Mouse (Mus musculus) embryonic facial prominence, embryonic 12.5 days (tissue): Measurements from ENCODE around the gene Slc16a1. TPM values are rescaled to one million over a fixed set of nuclear protein-coding genes. Genes with fewer than 3 reads are reported as not detected.

Experiments used
- ATAC-seq: fragments of 200-750 bp; cut with Nextera tagmentation; 2 replicates; pipeline ENCODE4 v1.8.0; 2017; ENCODE audit not compliant: insufficient number of reproducible peaks, insufficient read depth, low FRiP score, low TSS enrichment
- H3K27ac ChIP-seq: fragments of 300-500 bp; sonication (generic); 2 replicates; pipeline ENCODE4 v1.5.1; 2016; ENCODE audit warnings: mild to moderate bottlenecking
- H3K27me3 ChIP-seq: fragments of 300-500 bp; sonication (generic); 2 replicates; pipeline ENCODE4 v1.6.1; 2016; ENCODE audit warnings: mild to moderate bottlenecking, moderate library complexity
- H3K36me3 ChIP-seq: fragments of 300-500 bp; sonication (generic); 2 replicates; pipeline ENCODE4 v1.6.1; 2016; ENCODE audit warnings: mild to moderate bottlenecking
- H3K4me1 ChIP-seq: fragments of 300-500 bp; sonication (generic); 2 replicates; pipeline ENCODE4 v1.6.1; 2016
- H3K4me2 ChIP-seq: fragments of 300-500 bp; sonication (generic); replicated peaks from 2 replicates; pipeline ENCODE4 v1.6.1; 2016; ENCODE audit warnings: mild to moderate bottlenecking, moderate library complexity
- H3K4me3 ChIP-seq: fragments of 300-500 bp; sonication (generic); 2 replicates; pipeline ENCODE4 v1.5.1; 2016; ENCODE audit warnings: mild to moderate bottlenecking
- H3K9ac ChIP-seq: fragments of 300-500 bp; sonication (generic); 2 replicates; pipeline ENCODE4 v1.6.1; 2016; ENCODE audit warnings: mild to moderate bottlenecking, moderate library complexity
- H3K9me3 ChIP-seq: fragments of 300-500 bp; sonication (generic); 2 replicates; pipeline ENCODE4 v1.6.1; 2016; ENCODE audit warnings: mild to moderate bottlenecking, moderate library complexity
- WGBS: fragments of 180-500 bp; shearing (Covaris S2); methylation state at CpG from one replicate; pipeline ENCODE4 v1.1.7; 2016; 5-methylcytosine and 5-hydroxymethylcytosine counted together
- polyA plus RNA-seq: library from polyadenylated mRNA; unstranded; fragments of >200 nt; fragmentation: Nextera tagmentation; extraction: Ambion mirVana; gene quantifications from 2 replicates; pipeline ENCODE4 v1.2.1, GENCODE M21; 2016

Slc16a1 gene
- polyA plus RNA-seq, 1 experiment from 2014 or later: 35.7 TPM

DNA sequence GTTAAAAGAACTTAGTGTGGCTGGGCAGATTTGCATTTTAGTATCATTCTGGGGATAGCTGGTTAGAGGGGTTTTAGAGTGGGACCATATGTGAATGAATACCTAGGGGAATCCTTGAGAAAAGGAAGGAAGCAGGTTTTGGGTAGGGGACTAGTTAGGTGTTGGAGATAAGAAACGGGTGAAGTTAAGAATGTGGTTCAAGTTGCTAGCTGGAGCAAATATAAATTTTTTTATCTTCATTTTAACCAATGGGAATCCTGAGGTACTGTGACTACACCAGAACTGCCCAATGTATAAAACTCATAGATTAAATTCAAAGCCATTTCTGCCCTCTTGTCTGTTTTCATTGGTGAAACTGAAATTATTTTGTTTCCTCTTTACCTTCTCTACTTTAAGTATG lies 2.8 kb downstream of the Slc16a1 start:
- 73% methylated on average over 1 of the region's 1 CpGs for WGBS
- H3K4me1 ChIP-seq: no peaks in the 10 kb centered on the region
- H3K27me3 ChIP-seq: no peaks in the 10 kb centered on the region
- H3K36me3 ChIP-seq: no peaks in the 10 kb centered on the region
- H3K9me3 ChIP-seq: no peaks in the 10 kb centered on the region
- no peak for ATAC-seq
- no peak overlapping the region for H3K27ac ChIP-seq
- H3K4me3 ChIP-seq: no peak overlapping the region
- H3K9ac ChIP-seq: no peak overlapping the region
- H3K4me2 ChIP-seq: no peak overlapping the region

DNA sequence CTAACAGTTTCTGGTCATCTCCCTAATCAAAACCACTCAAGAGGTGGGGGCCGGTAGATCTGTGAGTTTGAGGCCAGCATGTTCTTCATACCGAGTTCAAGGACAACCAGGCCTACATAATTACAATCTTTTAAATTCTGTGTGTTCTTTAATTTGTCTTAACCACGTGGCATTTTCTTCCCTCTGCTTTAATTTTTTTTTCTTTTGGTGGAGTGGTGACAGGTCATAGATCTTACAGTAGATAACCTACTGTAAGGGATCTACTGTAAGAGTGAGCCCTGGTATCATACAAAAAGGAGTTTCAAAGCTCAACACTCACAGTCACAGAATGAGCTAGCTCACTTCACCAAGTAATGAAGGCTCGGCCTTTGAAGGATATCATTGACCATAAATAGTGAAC lies 4.6 kb downstream of the Slc16a1 start:
- WGBS: 71% methylated on average over 4 of the region's 4 CpGs
- Histone ChIP-seq H3K36me3 (no peaks in the 10 kb centered on the region), H3K9ac (no peak overlapping the region), H3K4me3 (no peak overlapping the region), H3K27ac (no peak overlapping the region), H3K4me1 (no peaks in the 10 kb centered on the region), H3K4me2 (no peak overlapping the region), H3K27me3 (no peaks in the 10 kb centered on the region), H3K9me3 (no peaks in the 10 kb centered on the region)
- ATAC-seq: no peak

DNA sequence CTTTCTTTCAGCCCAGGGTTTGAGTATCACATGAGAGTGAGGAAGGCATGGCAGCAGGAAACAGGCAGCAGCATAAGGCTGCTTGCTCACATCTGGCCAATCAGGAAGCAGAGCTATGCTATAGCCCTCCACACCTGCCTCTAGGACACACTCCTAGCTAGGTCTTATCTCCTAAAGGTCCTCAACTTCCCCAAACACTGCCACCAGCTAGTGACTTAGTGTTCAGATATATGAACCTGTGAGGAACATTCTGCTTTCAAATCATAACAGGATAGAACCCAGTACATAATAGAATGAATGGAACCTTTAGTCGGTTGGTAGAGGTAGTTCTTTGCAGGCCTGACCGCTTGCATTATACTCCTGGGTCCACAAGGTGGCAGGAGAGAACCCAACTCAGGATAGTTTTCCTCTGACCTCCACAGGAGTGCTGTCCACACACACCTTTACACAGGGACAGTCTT lies 5.4 kb downstream of the Slc16a1 start:
- Histone ChIP-seq H3K4me3 (no peak overlapping the region), H3K4me1 (no peaks in the 10 kb centered on the region), H3K27me3 (no peaks in the 10 kb centered on the region), H3K36me3 (no peaks in the 10 kb centered on the region), H3K27ac (no peak overlapping the region), H3K9ac (no peak overlapping the region), H3K9me3 (no peaks in the 10 kb centered on the region), H3K4me2 (no peak overlapping the region)
- WGBS: 12% methylated on average over 2 of the region's 2 CpGs
- ATAC-seq: no peak

- no peak overlapping the region for H3K4me2 ChIP-seq
- H3K9ac ChIP-seq: no peak overlapping the region
- no peak for ATAC-seq
- H3K27me3 ChIP-seq: no peaks in the 10 kb centered on the region
- H3K9me3 ChIP-seq: no peaks in the 10 kb centered on the region
- WGBS: 89% methylated on average over 1 of the region's 1 CpGs
- H3K27ac ChIP-seq: no peak overlapping the region
- H3K4me3 ChIP-seq: no peak overlapping the region
- no peaks in the 10 kb centered on the region for H3K4me1 ChIP-seq
- no peaks in the 10 kb centered on the region for H3K36me3 ChIP-seq
These were observed 5.9 kb downstream of the Slc16a1 start for GRCm38 (mm10) chr3:104644371-104644770.

- no peak for ATAC-seq
- Histone ChIP-seq H3K9ac (no peak overlapping the region), H3K36me3 (peaks cover 24% of the 10 kb centered on the region), H3K9me3 (no peaks in the 10 kb centered on the region), H3K27me3 (no peaks in the 10 kb centered on the region), H3K4me2 (no peak overlapping the region), H3K27ac (no peak overlapping the region), H3K4me3 (no peak overlapping the region), H3K4me1 (no peaks in the 10 kb centered on the region)
- WGBS: 98% methylated on average over 4 of the region's 4 CpGs
These were observed 15.8 kb downstream of the Slc16a1 start for GRCm38 (mm10) chr3:104654219-104654618.

DNA sequence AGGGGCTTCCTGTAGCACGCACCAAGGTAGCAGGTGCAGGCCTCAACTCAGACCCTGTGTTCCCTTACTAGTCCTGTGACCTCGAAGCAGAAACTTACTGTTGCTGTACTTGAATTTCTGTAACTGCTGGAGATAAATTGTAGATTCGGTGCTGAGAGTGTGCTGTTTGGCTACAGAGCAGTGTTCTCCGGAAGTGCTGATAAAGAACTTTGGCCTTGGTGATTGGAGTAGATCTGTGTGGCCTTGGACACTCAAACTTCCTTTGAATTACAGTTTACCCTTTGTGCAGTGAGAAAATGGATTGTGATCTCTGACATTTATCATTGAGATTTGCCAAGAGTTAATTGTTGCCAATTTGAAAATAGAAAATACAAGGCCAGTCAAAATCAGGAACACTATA lies 16.5 kb downstream of the Slc16a1 start:
- no peak overlapping the region for H3K27ac ChIP-seq
- H3K4me3 ChIP-seq: no peak overlapping the region
- H3K4me1 ChIP-seq: no peaks in the 10 kb centered on the region
- H3K9me3 ChIP-seq: no peaks in the 10 kb centered on the region
- H3K9ac ChIP-seq: no peak overlapping the region
- no peak for ATAC-seq
- peaks cover 24% of the 10 kb centered on the region for H3K36me3 ChIP-seq
- WGBS: 92% methylated on average over 4 of the region's 4 CpGs
- no peaks in the 10 kb centered on the region for H3K27me3 ChIP-seq
- no peak overlapping the region for H3K4me2 ChIP-seq

- Histone ChIP-seq H3K9ac (no peak overlapping the region), H3K4me3 (no peak overlapping the region), H3K27ac (no peak overlapping the region), H3K9me3 (no peaks in the 10 kb centered on the region), H3K27me3 (no peaks in the 10 kb centered on the region), H3K4me1 (peaks cover 6% of the 10 kb centered on the region; the same call in 1 of the 2 replicates), H3K4me2 (no peak overlapping the region), H3K36me3 (peaks cover 8% of the 10 kb centered on the region; the same call in 1 of the 2 replicates)
- no peak for ATAC-seq
- WGBS: 89% methylated on average over 2 of the region's 2 CpGs
These were observed 20.2 kb downstream of the Slc16a1 start for GRCm38 (mm10) chr3:104658706-104659105.

GRCm38 (mm10) chr3:104659758-104660157 lies 21.3 kb downstream of the Slc16a1 start:
- ATAC-seq: no peak
- Histone ChIP-seq H3K27ac (no peak overlapping the region), H3K4me2 (no peak overlapping the region), H3K27me3 (no peaks in the 10 kb centered on the region), H3K4me1 (peaks cover 6% of the 10 kb centered on the region; the same call in 1 of the 2 replicates), H3K36me3 (peaks cover 6% of the 10 kb centered on the region; the same call in 1 of the 2 replicates), H3K9me3 (no peaks in the 10 kb centered on the region), H3K4me3 (no peak overlapping the region), H3K9ac (no peak overlapping the region)
- WGBS: 91% methylated on average over 4 of the region's 4 CpGs

DNA sequence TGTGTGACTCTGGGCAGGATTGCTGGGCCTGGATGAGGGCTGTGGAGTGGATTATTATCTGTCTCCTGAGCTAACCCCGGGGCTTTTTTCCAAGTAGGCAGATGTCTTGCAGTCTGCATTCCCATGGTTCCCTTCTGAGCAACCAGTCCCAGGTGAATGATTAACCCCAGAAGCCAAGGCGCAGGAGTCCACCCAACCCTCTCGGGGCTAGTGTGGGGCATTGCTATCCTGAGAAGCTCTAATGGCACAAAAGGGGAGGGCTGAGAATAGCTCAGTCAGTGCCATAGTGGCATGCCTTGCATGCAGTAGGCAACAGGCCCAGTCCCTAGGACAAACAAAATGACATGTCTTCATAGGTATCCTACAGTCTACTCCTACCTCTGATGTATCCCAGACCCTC lies 22.1 kb downstream of the Slc16a1 start:
- peaks cover 6% of the 10 kb centered on the region; the same call in 1 of the 2 replicates for H3K4me1 ChIP-seq
- H3K27ac ChIP-seq: no peak overlapping the region
- no peak overlapping the region for H3K4me2 ChIP-seq
- 79% methylated on average over 3 of the region's 3 CpGs for WGBS
- peaks cover 2% of the 10 kb centered on the region; the same call in 1 of the 2 replicates for H3K36me3 ChIP-seq
- ATAC-seq: no peak
- H3K4me3 ChIP-seq: no peak overlapping the region
- H3K9ac ChIP-seq: no peak overlapping the region
- no peaks in the 10 kb centered on the region for H3K9me3 ChIP-seq
- no peaks in the 10 kb centered on the region for H3K27me3 ChIP-seq

DNA sequence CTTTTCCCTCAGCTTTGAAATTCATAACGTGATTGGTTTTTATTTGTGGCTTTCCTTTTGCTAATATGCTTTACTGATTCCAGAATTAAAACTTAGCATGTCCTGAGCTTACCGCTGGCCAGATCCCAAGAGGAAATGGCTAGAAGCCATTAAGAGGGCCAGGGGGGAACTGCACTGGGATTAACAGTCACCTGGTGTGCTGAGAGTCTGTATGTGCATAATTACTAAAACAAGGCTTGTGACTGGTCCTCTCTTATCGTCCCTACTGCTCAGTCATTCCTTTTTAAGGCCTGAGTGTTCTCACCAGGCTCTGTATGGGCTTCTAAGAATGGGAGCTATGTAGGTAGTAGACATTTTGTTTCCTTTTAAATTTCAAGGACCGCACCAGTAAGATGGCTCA lies 23.5 kb downstream of the Slc16a1 start:
- Histone ChIP-seq H3K27ac (no peak overlapping the region), H3K27me3 (no peaks in the 10 kb centered on the region), H3K4me3 (no peak overlapping the region), H3K36me3 (no peaks in the 10 kb centered on the region), H3K9ac (no peak overlapping the region), H3K4me1 (peaks cover 6% of the 10 kb centered on the region; the same call in 1 of the 2 replicates), H3K9me3 (no peaks in the 10 kb centered on the region), H3K4me2 (no peak overlapping the region)
- 34% methylated on average over 4 of the region's 4 CpGs for whole genome bisulfite sequencing
- no peak for ATAC-seq

GRCm38 (mm10) chr3:104662926-104663325 lies 24.5 kb downstream of the Slc16a1 start:
- no peak for ATAC-seq
- Histone ChIP-seq H3K4me3 (no peak overlapping the region), H3K27ac (no peak overlapping the region), H3K4me1 (peaks cover 6% of the 10 kb centered on the region; the same call in 1 of the 2 replicates), H3K36me3 (no peaks in the 10 kb centered on the region), H3K27me3 (no peaks in the 10 kb centered on the region), H3K4me2 (no peak overlapping the region), H3K9me3 (no peaks in the 10 kb centered on the region), H3K9ac (no peak overlapping the region)
- 82% methylated on average over 11 of the region's 11 CpGs for WGBS

DNA sequence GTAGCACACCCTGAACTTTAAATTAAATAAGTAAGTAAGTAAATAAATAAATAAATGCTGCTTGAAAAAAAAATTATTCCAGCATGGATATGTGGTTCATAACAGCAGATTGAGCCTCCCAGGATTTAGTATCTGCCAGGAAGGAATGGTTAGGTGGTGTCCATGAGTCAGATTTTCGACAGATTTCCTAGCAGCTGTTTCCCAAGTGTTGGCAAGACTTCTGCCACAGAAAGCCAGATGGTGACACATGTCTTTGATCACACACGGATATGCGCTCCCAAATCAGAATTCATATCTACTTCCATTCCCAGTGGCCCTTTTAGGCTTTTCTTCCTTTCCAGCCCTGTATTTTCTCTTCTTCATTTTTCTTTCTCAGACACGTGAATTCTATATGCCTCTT lies 28.5 kb downstream of the Slc16a1 start:
- no peak for ATAC-seq
- 49% methylated on average over 4 of the region's 4 CpGs for WGBS
- Histone ChIP-seq H3K9ac (no peak overlapping the region), H3K4me1 (peaks cover 21% of the 10 kb centered on the region), H3K27ac (no peak overlapping the region), H3K36me3 (no peaks in the 10 kb centered on the region), H3K9me3 (no peaks in the 10 kb centered on the region), H3K4me3 (no peak overlapping the region), H3K27me3 (no peaks in the 10 kb centered on the region), H3K4me2 (no peak overlapping the region)

DNA sequence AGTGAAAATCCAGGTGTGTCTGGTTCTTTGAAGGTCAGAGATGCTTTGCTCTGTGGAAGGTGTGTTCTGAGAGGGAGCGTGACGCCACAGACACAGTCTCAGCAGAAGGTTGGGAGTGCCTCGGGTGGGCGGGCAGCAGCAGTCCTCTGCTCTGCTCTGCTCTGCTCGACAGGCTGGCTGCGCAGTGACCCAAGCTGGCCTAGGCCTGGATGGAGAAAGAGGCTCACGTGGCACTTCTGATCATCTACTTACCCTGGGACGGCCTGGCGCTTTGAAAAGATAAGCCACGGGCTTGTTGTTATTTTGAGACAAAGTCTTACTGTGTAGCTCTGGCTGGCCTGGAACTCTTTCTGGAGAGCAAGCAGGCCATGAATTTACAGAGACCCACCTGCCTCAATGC lies 29.0 kb downstream of the Slc16a1 start:
- ATAC-seq: no peak
- 55% methylated on average over 10 of the region's 10 CpGs for WGBS
- H3K4me3 ChIP-seq: no peak overlapping the region

More for the DNA sequence above, 29.0 kb downstream of the Slc16a1 start:
- Histone ChIP-seq H3K9me3 (no peaks in the 10 kb centered on the region), H3K36me3 (no peaks in the 10 kb centered on the region), H3K4me1 (peaks cover 24% of the 10 kb centered on the region), H3K27ac (no peak overlapping the region), H3K9ac (no peak overlapping the region), H3K4me2 (no peak overlapping the region), H3K27me3 (no peaks in the 10 kb centered on the region)
